Mouse (Mus musculus) stomach, embryonic 14.5 days (tissue): Measurements from ENCODE around the gene Ripk3. TPM values are rescaled to one million over a fixed set of nuclear protein-coding genes. Genes with fewer than 3 reads are reported as not detected.
A peak's percentile ranks its signal among the peaks of the same experiment; 100 is the strongest.

ENCODE experiments used
- ATAC-seq: fragments of 200-750 bp; cut with Nextera tagmentation; 2 replicates; pipeline ENCODE4 v1.8.0; 2017; ENCODE audit warnings: low read depth, moderate TSS enrichment; ENCODE audit not compliant: insufficient number of reproducible peaks, insufficient read depth, low FRiP score
- H3K27ac ChIP-seq: fragments of 300-500 bp; sonication (generic); 2 replicates; pipeline ENCODE4 v1.5.1; 2014; ENCODE audit warnings: mild to moderate bottlenecking, low read length, moderate library complexity, mixed read lengths
- H3K27me3 ChIP-seq: fragments of 300-500 bp; sonication (generic); 2 replicates; pipeline ENCODE4 v1.6.1; 2014; ENCODE audit warnings: low read length, control low read depth, mixed read lengths; ENCODE audit not compliant: control insufficient read depth, insufficient read depth
- H3K36me3 ChIP-seq: fragments of 300-500 bp; sonication (generic); 2 replicates; pipeline ENCODE4 v1.6.1; 2014; ENCODE audit warnings: mild to moderate bottlenecking, control low read depth, low read length, moderate library complexity, mixed read lengths; ENCODE audit not compliant: control insufficient read depth, insufficient read depth
- H3K4me1 ChIP-seq: fragments of 300-500 bp; sonication (generic); 2 replicates; pipeline ENCODE4 v1.6.1; 2014; ENCODE audit warnings: low read length, control low read depth, mixed read lengths; ENCODE audit not compliant: control insufficient read depth, insufficient read depth
- H3K4me2 ChIP-seq: fragments of 300-500 bp; sonication (generic); replicated peaks from 2 replicates; pipeline ENCODE4 v1.6.1; 2014; ENCODE audit warnings: low read depth, low read length, control low read depth
- H3K4me3 ChIP-seq: fragments of 300-500 bp; sonication (generic); 2 replicates; pipeline ENCODE4 v1.5.1; 2014; ENCODE audit warnings: low read depth, low read length, control low read depth
- H3K9ac ChIP-seq: fragments of 300-500 bp; sonication (generic); replicated peaks from 2 replicates; pipeline ENCODE4 v1.6.1; 2014; ENCODE audit warnings: low read depth, mild to moderate bottlenecking, control low read depth, low read length, moderate library complexity, mixed read lengths
- H3K9me3 ChIP-seq: fragments of 300-500 bp; sonication (generic); 2 replicates; pipeline ENCODE4 v1.6.1; 2016; ENCODE audit warnings: low read depth, low read length, control low read depth; ENCODE audit not compliant: control insufficient read depth
- WGBS: fragments of 180-500 bp; shearing (Covaris S2); extraction: QIAGEN DNeasy Blood & Tissue Kit; methylation state at CpG from one replicate; pipeline ENCODE4 v1.1.7; 2014; 5-methylcytosine and 5-hydroxymethylcytosine counted together
- polyA plus RNA-seq: library from polyadenylated mRNA; unstranded; fragments of >200 nt; fragmentation: Nextera tagmentation; extraction: Ambion mirVana; gene quantifications from 2 replicates; pipeline ENCODE4 v1.2.1, GENCODE M21; 2014

Gene Ripk3
- polyA plus RNA-seq, 1 experiment from 2014 or later, result 25.3 TPM

DNA sequence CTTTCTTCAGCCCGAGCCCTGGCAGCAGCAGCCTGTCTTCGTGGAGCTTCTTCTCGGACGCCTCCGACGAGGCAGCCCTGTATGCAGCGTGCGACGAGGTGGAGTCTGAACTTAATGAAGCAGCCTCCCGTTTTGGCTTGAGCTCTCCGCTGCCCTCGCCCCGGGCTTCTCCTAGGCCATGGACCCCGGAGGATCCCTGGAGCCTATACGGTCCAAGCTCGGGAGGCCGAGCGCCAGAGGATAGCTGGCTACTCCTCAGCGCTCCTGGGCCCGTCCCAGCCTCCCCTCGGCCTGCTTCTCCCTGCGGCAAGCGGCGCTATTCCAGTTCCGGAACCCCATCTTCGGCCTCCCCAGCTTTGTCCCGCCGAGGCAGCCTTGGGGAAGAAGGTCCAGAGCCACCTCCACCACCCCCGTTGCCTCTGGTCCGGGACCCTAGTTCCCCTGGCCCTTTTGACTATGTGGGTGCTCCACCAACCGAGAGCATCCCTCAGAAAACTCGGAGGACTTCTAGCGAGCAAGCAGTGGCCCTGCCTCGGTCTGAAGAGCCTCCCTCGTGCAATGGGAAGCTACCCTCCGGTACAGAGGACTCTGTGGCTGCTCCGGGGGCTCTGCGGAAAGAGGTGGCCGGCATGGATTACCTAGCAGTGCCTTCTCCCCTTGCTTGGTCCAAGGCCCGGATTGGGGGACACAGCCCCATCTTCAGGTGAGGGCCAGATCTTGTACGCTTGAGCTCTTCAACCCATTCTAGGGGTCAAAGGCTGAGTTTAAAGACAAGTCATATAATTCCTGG, 38.1 kb upstream of the Ripk3 start:
- H3K27ac ChIP-seq, result peak overlapping the region; percentile 99; the same call in 1 of the 2 replicates
- H3K4me2 ChIP-seq, result peak overlapping the region; percentile 65
- H3K36me3 ChIP-seq, result peaks cover 35% of the 10 kb centered on the region
- peak overlapping the region; percentile 80 for H3K4me3 ChIP-seq
- no peak for ATAC-seq
- H3K9ac ChIP-seq, result peak overlapping the region; percentile 87
- peaks cover 32% of the 10 kb centered on the region; the same call in 1 of the 2 replicates for H3K4me1 ChIP-seq
- no peaks in the 10 kb centered on the region for H3K9me3 ChIP-seq
- H3K27me3 ChIP-seq, result no peaks in the 10 kb centered on the region
- 14% methylated on average over 41 of the region's 41 CpGs for WGBS

GRCm38 (mm10) chr14:55826142-55826541, 37.5 kb upstream of the Ripk3 start:
- Histone ChIP-seq H3K27me3 (no peaks in the 10 kb centered on the region), H3K36me3 (peaks cover 28% of the 10 kb centered on the region), H3K4me1 (peaks cover 32% of the 10 kb centered on the region; the same call in 1 of the 2 replicates), H3K9ac (peak overlapping the region; percentile 87), H3K4me2 (peak overlapping the region; percentile 65), H3K9me3 (no peaks in the 10 kb centered on the region), H3K4me3 (peak overlapping the region; percentile 80), H3K27ac (peak overlapping the region; percentile 99; the same call in 1 of the 2 replicates)
- ATAC-seq, result no peak
- 6% methylated on average over 15 of the region's 15 CpGs for WGBS

DNA sequence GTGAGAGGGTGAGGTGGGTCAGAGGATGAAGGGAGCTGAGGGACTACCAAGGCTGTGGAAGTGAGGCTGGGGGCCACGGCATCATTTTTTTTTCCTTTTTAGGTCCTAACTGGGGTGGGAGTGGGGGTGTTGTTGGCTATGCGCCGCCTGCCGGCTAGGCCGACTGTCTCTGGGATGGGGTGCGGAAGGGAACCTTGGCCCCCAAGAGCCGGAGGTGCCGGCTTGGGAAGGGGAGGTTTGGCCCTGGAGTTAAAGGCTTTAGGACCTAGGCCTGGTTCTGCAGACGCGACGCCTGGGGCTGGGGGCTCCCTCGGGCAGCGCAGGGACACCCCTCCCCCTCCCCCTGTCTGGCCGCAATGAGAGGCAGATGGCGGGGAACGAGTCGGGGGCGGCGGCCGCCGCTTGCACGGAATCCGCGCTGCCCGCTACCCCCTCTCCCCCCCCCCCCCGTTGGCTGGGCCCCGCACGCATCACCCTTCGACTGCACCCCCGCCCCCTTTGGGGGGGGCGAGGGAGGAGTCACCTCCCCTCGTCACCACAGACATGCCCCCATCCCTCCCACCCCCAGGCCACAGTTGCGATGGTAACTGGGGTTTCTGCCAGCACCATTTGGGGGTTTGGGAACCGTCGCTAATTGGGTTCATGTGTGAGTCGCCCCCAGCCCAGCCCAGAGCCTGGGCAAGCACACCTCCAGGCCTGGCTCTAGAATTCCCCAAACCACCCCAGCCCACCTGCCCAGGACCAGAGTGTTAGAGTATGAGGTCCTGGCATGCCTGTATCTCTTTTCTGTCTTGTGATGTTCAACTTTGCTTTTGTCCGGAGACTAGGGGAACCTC, 36.8 kb upstream of the Ripk3 start:
- WGBS, result under 1% methylated on average over 21 of the region's 37 CpGs
- no peaks in the 10 kb centered on the region for H3K27me3 ChIP-seq
- H3K27ac ChIP-seq, result peak overlapping the region; percentile 99
- peak overlapping the region; percentile 65 for H3K4me2 ChIP-seq
- peaks cover 32% of the 10 kb centered on the region; the same call in 1 of the 2 replicates for H3K4me1 ChIP-seq
- H3K4me3 ChIP-seq, result peak overlapping the region; percentile 80
- H3K9ac ChIP-seq, result peak overlapping the region; percentile 87
- ATAC-seq, result no peak
- peaks cover 24% of the 10 kb centered on the region for H3K36me3 ChIP-seq
- no peaks in the 10 kb centered on the region for H3K9me3 ChIP-seq

- peak overlapping the region; percentile 87 for H3K9ac ChIP-seq
- H3K4me1 ChIP-seq, result peaks cover 32% of the 10 kb centered on the region; the same call in 1 of the 2 replicates
- H3K27me3 ChIP-seq, result no peaks in the 10 kb centered on the region
- peak overlapping the region; percentile 99 for H3K27ac ChIP-seq
- peak overlapping the region; percentile 65 for H3K4me2 ChIP-seq
- peaks cover 17% of the 10 kb centered on the region for H3K36me3 ChIP-seq
- ATAC-seq, result peak; percentile 15; the same call in 1 of the 2 replicates
- WGBS, result 1% methylated on average over 29 of the region's 32 CpGs
- H3K9me3 ChIP-seq, result no peaks in the 10 kb centered on the region
- H3K4me3 ChIP-seq, result peak overlapping the region; percentile 80
Observed at GRCm38 (mm10) chr14:55824481-55825215, 36.0 kb upstream of the Ripk3 start.

DNA sequence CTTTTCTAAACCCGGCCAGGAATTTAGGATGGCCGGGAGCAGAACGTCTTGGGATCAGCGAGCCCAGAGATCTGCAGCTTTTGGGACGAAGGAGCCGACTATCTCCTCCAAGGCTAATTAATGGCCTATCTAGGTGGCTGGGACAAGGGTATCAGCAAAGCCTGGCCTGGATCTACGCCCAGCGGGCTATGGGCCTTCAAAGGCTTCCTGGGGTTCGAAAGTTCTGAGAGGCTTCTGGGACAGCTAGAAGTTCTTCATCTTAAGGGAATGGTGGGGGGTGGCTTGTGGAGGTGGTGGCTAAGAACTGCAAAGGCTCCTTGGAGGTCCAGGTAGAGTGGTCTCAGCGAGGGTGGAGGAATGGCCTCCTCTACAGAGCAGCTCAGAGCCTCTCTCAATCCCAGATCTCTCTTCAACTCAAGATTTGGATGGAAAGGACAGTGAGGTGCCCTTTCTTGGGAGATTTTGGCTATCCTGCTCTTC, 35.4 kb upstream of the Ripk3 start:
- Histone ChIP-seq H3K4me3 (peak overlapping the region; percentile 80), H3K27ac (peak overlapping the region; percentile 99), H3K27me3 (no peaks in the 10 kb centered on the region), H3K9ac (peak overlapping the region; percentile 19; the same call in 1 of the 2 replicates), H3K4me2 (peak overlapping the region; percentile 65), H3K9me3 (no peaks in the 10 kb centered on the region), H3K4me1 (peaks cover 32% of the 10 kb centered on the region; the same call in 1 of the 2 replicates), H3K36me3 (peaks cover 11% of the 10 kb centered on the region)
- no peak for ATAC-seq
- WGBS, result 1% methylated on average over 10 of the region's 10 CpGs

GRCm38 (mm10) chr14:55822991-55823762, 34.5 kb upstream of the Ripk3 start, which contains the start of gene Nfatc4:
Nfatc4 (plus strand) TSS chr14:55823144.
- Histone ChIP-seq H3K4me1 (peaks cover 26% of the 10 kb centered on the region; the same call in 1 of the 2 replicates), H3K27me3 (no peaks in the 10 kb centered on the region), H3K4me2 (peak within 1 kb of the TSS; percentile 65), H3K9ac (peak within 1 kb of the TSS; percentile 41), H3K4me3 (peak within 1 kb of the TSS; percentile 80), H3K27ac (peak within 1 kb of the TSS; percentile 99), H3K36me3 (peaks cover 7% of the 10 kb centered on the region; the same call in 1 of the 2 replicates), H3K9me3 (no peaks in the 10 kb centered on the region)
- peak; percentile 88 for ATAC-seq
- WGBS, result under 1% methylated on average over 44 of the region's 46 CpGs

GRCm38 (mm10) chr14:55822435-55822990, 33.8 kb upstream of the Ripk3 start:
- H3K9ac ChIP-seq, result 0 out of 2 replicates have a peak overlapping the region, but pooled peaks have one; percentile 41
- H3K4me1 ChIP-seq, result peaks cover 20% of the 10 kb centered on the region; the same call in 1 of the 2 replicates
- no peak; the same call in 1 of the 2 replicates for ATAC-seq
- H3K4me3 ChIP-seq, result peak overlapping the region; percentile 80
- no peaks in the 10 kb centered on the region for H3K27me3 ChIP-seq
- peak overlapping the region; percentile 99 for H3K27ac ChIP-seq
- 4% methylated on average over 13 of the region's 13 CpGs for WGBS
- peak overlapping the region; percentile 65 for H3K4me2 ChIP-seq
- H3K9me3 ChIP-seq, result no peaks in the 10 kb centered on the region
- H3K36me3 ChIP-seq, result peaks cover 2% of the 10 kb centered on the region; the same call in 1 of the 2 replicates
